Mouse (Mus musculus): ENCODE data around the gene Prpf3.
"Not testable (repeated sequence)": the region's sequence is repeated elsewhere in the genome, so short reads cannot be mapped to it uniquely, and the experiment has no call there.

Prpf3 gene

DNA sequence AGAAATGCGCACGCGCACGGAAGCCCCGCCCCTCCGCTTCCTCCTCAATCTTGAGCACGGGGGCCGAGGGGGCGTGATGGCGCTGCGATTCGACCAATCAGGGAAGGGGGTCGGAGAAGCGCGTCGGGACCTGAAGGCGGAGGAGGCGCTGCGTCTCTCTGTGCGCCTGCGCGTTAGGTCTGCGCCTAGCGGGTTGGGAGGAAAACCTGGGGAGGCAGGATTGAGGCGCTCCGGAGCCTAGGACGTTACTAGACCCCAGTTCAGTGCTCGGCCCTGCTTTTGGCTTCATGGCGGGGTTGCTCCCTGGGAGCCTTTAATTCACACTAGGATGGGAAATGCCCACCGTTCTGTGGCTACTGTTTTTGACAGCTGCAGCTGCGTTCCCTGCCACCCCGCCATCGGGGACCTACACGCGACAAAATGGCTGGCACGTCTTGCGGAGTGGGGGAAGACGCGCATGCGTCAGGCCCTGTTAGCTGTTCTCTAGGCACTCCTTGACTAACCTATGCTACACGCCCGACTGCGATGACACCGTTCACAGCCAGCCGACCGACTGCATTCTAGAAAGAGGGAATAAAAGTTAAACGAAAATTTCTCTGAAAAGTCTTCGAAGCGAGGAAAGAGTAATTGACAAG, 36.2 kb downstream of the Prpf3 start:
- Histone ChIP-seq H3K4me3 (replicated peaks; ENCODE audit: low read length) (peak overlapping the region; percentile 90), H3K9me3 (ENCODE audit: low read length) (no peaks in the 10 kb centered on the region), H3K27me3 (ENCODE audit: insufficient read depth, low read length) (no peaks in the 10 kb centered on the region), H3K36me3 (ENCODE audit: insufficient read depth, low read length) (peaks cover 40% of the 10 kb centered on the region), H3K4me1 (replicated peaks; ENCODE audit: low read depth, low read length) (peaks cover 44% of the 10 kb centered on the region)
- TF ChIP-seq NANOG (IDR thresholded peaks at IDR 0.05; ENCODE audit: borderline replicate concordance, low read length), result no peak
- TF ChIP-seq POU5F1 (IDR thresholded peaks at IDR 0.05; ENCODE audit: borderline replicate concordance, low read length), result no peak
- TF ChIP-seq CTCF (conservative IDR thresholded peaks at IDR 0.05; ENCODE audit: low read length), result no peak

GRCm38 (mm10) chr3:95818571-95819288, 37.0 kb downstream of the Prpf3 start, which contains the start of gene Rprd2:
TSS of gene Rprd2 (minus strand) at chr3:95818863.
- Histone ChIP-seq H3K27me3 (ENCODE audit: insufficient read depth, low read length) (no peaks in the 10 kb centered on the region), H3K4me3 (replicated peaks; ENCODE audit: low read length) (peak within 1 kb of the TSS; percentile 90), H3K4me1 (replicated peaks; ENCODE audit: low read depth, low read length) (peaks cover 51% of the 10 kb centered on the region), H3K36me3 (ENCODE audit: insufficient read depth, low read length) (peaks cover 35% of the 10 kb centered on the region), H3K9me3 (ENCODE audit: low read length) (no peaks in the 10 kb centered on the region)
- TF ChIP-seq CTCF (conservative IDR thresholded peaks at IDR 0.05; ENCODE audit: low read length) (no peak), NANOG (IDR thresholded peaks at IDR 0.05; ENCODE audit: borderline replicate concordance, low read length) (no peak), POU5F1 (IDR thresholded peaks at IDR 0.05; ENCODE audit: borderline replicate concordance, low read length) (no peak)

DNA sequence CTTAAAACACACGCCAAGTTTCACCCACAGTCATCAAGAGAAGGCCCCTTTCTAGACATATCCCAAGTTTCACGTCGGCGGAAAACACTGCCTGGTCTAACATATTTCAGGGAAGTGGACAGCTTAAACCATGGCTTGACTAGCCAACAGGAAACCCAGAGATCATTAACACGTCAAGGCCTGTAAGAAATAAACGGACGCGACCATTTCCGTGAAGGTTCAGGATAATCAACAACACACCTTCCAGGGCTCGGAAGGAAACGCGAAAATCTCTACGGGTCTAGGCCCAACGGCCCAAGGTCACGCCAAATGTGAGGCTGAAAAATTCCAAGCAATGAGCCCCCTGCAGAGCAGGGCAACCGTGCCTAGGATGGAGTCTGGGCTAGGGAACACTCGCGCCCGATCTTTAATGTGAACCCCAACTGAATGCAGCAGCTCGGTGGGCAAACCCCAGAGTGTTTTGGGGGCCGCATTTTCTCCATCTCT, 37.6 kb downstream of the Prpf3 start:
- no peaks in the 10 kb centered on the region for H3K9me3 ChIP-seq (ENCODE audit: low read length)
- H3K4me3 ChIP-seq (replicated peaks; ENCODE audit: low read length), result peak overlapping the region; percentile 90
- H3K36me3 ChIP-seq (ENCODE audit: insufficient read depth, low read length), result peaks cover 31% of the 10 kb centered on the region
- TF ChIP-seq NANOG (IDR thresholded peaks at IDR 0.05; ENCODE audit: borderline replicate concordance, low read length) (peak; percentile 54), CTCF (conservative IDR thresholded peaks at IDR 0.05; ENCODE audit: low read length) (no peak)
- H3K4me1 ChIP-seq (replicated peaks; ENCODE audit: low read depth, low read length), result peaks cover 58% of the 10 kb centered on the region
- no peaks in the 10 kb centered on the region for H3K27me3 ChIP-seq (ENCODE audit: insufficient read depth, low read length)

GRCm38 (mm10) chr3:95816681-95817080, 39.0 kb downstream of the Prpf3 start:
- Histone ChIP-seq H3K4me1 (replicated peaks; ENCODE audit: low read depth, low read length) (peaks cover 59% of the 10 kb centered on the region), H3K9me3 (ENCODE audit: low read length) (no peaks in the 10 kb centered on the region), H3K4me3 (replicated peaks; ENCODE audit: low read length) (0 out of 2 replicates have a peak overlapping the region, but pooled peaks have one; percentile 90), H3K36me3 (ENCODE audit: insufficient read depth, low read length) (peaks cover 18% of the 10 kb centered on the region; the same call in 1 of the 2 replicates), H3K27me3 (ENCODE audit: insufficient read depth, low read length) (no peaks in the 10 kb centered on the region)
- TF ChIP-seq NANOG (IDR thresholded peaks at IDR 0.05; ENCODE audit: borderline replicate concordance, low read length) (no peak), POU5F1 (IDR thresholded peaks at IDR 0.05; ENCODE audit: borderline replicate concordance, low read length) (no peak), CTCF (conservative IDR thresholded peaks at IDR 0.05; ENCODE audit: low read length) (no peak)

GRCm38 (mm10) chr3:95808384-95808783, 47.3 kb downstream of the Prpf3 start:
- Histone ChIP-seq H3K4me3 (replicated peaks; ENCODE audit: low read length) (no peak overlapping the region), H3K9me3 (ENCODE audit: low read length) (no peaks in the 10 kb centered on the region), H3K36me3 (ENCODE audit: insufficient read depth, low read length) (peaks cover 27% of the 10 kb centered on the region), H3K4me1 (replicated peaks; ENCODE audit: low read depth, low read length) (peaks cover 25% of the 10 kb centered on the region), H3K27me3 (ENCODE audit: insufficient read depth, low read length) (no peaks in the 10 kb centered on the region)
- TF ChIP-seq NANOG (IDR thresholded peaks at IDR 0.05; ENCODE audit: borderline replicate concordance, low read length) (no peak), CTCF (conservative IDR thresholded peaks at IDR 0.05; ENCODE audit: low read length) (no peak), POU5F1 (IDR thresholded peaks at IDR 0.05; ENCODE audit: borderline replicate concordance, low read length) (no peak)

DNA sequence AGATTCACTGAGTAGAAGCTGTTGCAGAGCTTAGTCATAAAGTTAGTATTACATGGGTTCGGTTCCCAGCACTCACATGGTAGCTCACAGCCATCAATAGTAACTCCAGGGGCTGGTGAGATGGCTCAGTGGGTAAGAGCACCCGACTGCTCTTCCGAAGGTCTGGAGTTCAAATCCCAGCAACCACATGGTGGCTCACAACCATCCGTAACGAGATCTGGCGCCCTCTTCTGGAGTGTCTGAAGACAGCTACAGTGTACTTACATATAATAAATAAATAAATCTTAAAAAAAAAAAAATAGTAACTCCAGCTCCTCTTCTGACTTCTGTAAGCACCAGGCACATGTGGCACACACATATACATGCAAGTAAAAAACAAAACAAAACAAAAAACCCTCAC, 48.1 kb downstream of the Prpf3 start:
- not testable (repeated sequence) for H3K9me3 ChIP-seq (ENCODE audit: low read length); H3K27me3 ChIP-seq (ENCODE audit: insufficient read depth, low read length); H3K4me3 ChIP-seq (replicated peaks; ENCODE audit: low read length)
- TF ChIP-seq CTCF (conservative IDR thresholded peaks at IDR 0.05; ENCODE audit: low read length), result peak; percentile 15; the same call in 1 of the 2 replicates
- H3K4me1 ChIP-seq (replicated peaks; ENCODE audit: low read depth, low read length), result 0 out of 2 replicates have a peak, but pooled peaks cover 19% of the 10 kb centered on the region
- H3K36me3 ChIP-seq (ENCODE audit: insufficient read depth, low read length), result peaks cover 31% of the 10 kb centered on the region

DNA sequence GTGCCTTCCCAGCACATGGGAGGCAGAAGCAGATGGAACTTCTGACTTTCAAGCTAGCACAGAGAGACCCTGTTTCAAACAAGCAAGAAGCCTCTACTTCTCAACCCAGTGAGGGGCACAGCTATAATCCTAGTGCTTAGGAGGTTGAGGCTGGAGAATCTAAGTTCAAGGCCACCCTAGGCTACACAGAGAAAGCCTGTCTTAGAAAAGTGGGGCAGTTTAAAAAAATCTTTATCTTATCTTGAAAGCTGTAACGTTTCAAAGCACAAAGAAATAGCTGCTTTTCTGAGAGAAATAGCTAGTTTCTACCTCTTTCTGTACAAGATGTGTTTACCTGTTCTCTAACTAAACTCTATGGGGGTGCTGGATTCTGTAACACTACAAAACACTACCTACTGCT, 49.0 kb downstream of the Prpf3 start:
- peaks cover 39% of the 10 kb centered on the region for H3K36me3 ChIP-seq (ENCODE audit: insufficient read depth, low read length)
- TF ChIP-seq POU5F1 (IDR thresholded peaks at IDR 0.05; ENCODE audit: borderline replicate concordance, low read length) (no peak), NANOG (IDR thresholded peaks at IDR 0.05; ENCODE audit: borderline replicate concordance, low read length) (no peak), CTCF (conservative IDR thresholded peaks at IDR 0.05; ENCODE audit: low read length) (no peak)
- no peaks in the 10 kb centered on the region for H3K9me3 ChIP-seq (ENCODE audit: low read length)
- no peak overlapping the region for H3K4me3 ChIP-seq (replicated peaks; ENCODE audit: low read length)
- H3K4me1 ChIP-seq (replicated peaks; ENCODE audit: low read depth, low read length), result peaks cover 22% of the 10 kb centered on the region; the same call in 1 of the 2 replicates
- no peaks in the 10 kb centered on the region for H3K27me3 ChIP-seq (ENCODE audit: insufficient read depth, low read length)

DNA sequence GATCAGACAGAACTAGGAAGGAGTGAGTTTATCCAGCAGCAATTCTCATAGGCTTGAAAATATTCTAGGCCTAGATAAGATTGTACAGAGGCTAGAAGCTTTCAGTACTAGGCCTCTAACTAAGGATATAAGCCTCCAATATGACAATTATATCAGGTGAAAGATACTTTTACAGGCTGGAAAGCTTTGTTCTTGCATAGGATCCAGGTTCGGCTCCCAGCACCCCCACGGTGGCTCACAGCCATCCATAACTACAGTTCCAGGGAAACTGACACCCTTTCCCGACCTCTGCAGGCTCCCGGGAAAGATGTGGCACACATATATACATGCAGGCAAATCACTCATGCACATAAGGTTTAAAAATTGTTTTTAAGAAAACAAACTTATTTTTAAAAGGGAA, 51.8 kb downstream of the Prpf3 start:
- Histone ChIP-seq H3K27me3 (ENCODE audit: insufficient read depth, low read length) (no peaks in the 10 kb centered on the region), H3K36me3 (ENCODE audit: insufficient read depth, low read length) (peaks cover 52% of the 10 kb centered on the region), H3K4me1 (replicated peaks; ENCODE audit: low read depth, low read length) (peaks cover 34% of the 10 kb centered on the region), H3K9me3 (ENCODE audit: low read length) (no peaks in the 10 kb centered on the region), H3K4me3 (replicated peaks; ENCODE audit: low read length) (no peak overlapping the region)
- no peak for TF ChIP-seq POU5F1 (IDR thresholded peaks at IDR 0.05; ENCODE audit: borderline replicate concordance, low read length)
- TF ChIP-seq NANOG (IDR thresholded peaks at IDR 0.05; ENCODE audit: borderline replicate concordance, low read length), result no peak
- TF ChIP-seq CTCF (conservative IDR thresholded peaks at IDR 0.05; ENCODE audit: low read length), result no peak

Measured in E14TG2a.4 (cell line).